Mouse (Mus musculus) thymus, adult 2 months (tissue): Measurements from ENCODE around the gene Best2.
A peak's percentile ranks its signal among the peaks of the same experiment; 100 is the strongest.

Experiments used
- CTCF ChIP-seq: fragments of 200-500 bp; IDR thresholded peaks from 2 replicates; pipeline ENCODE4 v1.5.1; 2012; ENCODE audit warnings: mild to moderate bottlenecking, control low read depth, low read length, moderate library complexity, borderline replicate concordance; ENCODE audit not compliant: control insufficient read depth, poor library complexity, insufficient read depth; ENCODE audit errors: extremely low read depth
- POLR2A ChIP-seq: fragments of 200-500 bp; IDR thresholded peaks from 2 replicates; pipeline ENCODE4 v1.6.1; 2012; ENCODE audit warnings: mild to moderate bottlenecking, low read length, control low read depth, moderate library complexity; ENCODE audit not compliant: control insufficient read depth, poor library complexity, insufficient read depth; ENCODE audit errors: extremely low read depth

- TF ChIP-seq POLR2A (peak; percentile 72; the same call in 1 of the 2 replicates), CTCF (no peak)
Observed at GRCm38 (mm10) chr8:84969241-84970134, 44.8 kb downstream of the Best2 start, which contains the start of the genes Gm49661, Prdx2 and Rnaseh2a.
